Mouse (Mus musculus) heart, postnatal 14 days (tissue): Measurements from ENCODE around the gene Pagr1b. TPM values are rescaled to one million over a fixed set of nuclear protein-coding genes. Genes with fewer than 3 reads are reported as not detected.

Experiments used
- DNase-seq, 2 experiments: peaks; one replicate each; pipeline ENCODE4 v3.0.0; 2021 to 2022
- intact Hi-C: fragments of 180-260 bp; cut with DNase I; formaldehyde crosslinking; loops from one replicate; pipeline ENCODE4 v1.15.1; 2025
- long read RNA-seq, 2 experiments: library from polyadenylated mRNA; stranded (forward); transcript quantifications; one replicate each; pipeline ENCODE4 v2.0.0; 2021
- total RNA-seq, 2 experiments: library from RNA; stranded (reverse); gene quantifications; 2 replicates each; pipeline ENCODE4 v1.2.3; 2021

Gene Pagr1b
- not detected for total RNA-seq
- long read RNA-seq, experiment 1, result 0 reads
- long read RNA-seq, experiment 2, result 0 reads

- DNase-seq, result no peak
- intact Hi-C loops, result loop anchor here (10.0 kb wide), 1 partner anchor 89 kb away; no protein-coding TSS in a partner anchor
Measured at GRCm38 (mm10) chr7:127016481-127016485, at the start of gene Pagr1b. Pagr1b (minus strand) TSS chr7:127016484.

- no peak for DNase-seq
- intact Hi-C loops, result no loop called here
Measured at GRCm38 (mm10) chr7:127065538-127065937, 49.3 kb upstream of the Pagr1b start.

- no peak for DNase-seq
- intact Hi-C loops, result no loop called here
Measured at GRCm38 (mm10) chr7:127055026-127055585, 38.8 kb upstream of the Pagr1b start.

- intact Hi-C loops, result loop anchor here (5.0 kb wide), 1 partner anchor 60 kb away; no protein-coding TSS in a partner anchor
- DNase-seq, result peak; percentile 90 to 93
Measured at GRCm38 (mm10) chr7:127041851-127042672, 25.8 kb upstream of the Pagr1b start, which contains the start of gene Kif22. Kif22 (minus strand) TSS chr7:127042471.

GRCm38 (mm10) chr7:127031244-127031643, 15.0 kb upstream of the Pagr1b start:
- DNase-seq, result no peak
- intact Hi-C loops, result no loop called here

- intact Hi-C loops, result no loop called here
- no peak for DNase-seq
Measured at GRCm38 (mm10) chr7:127030172-127030571, 13.9 kb upstream of the Pagr1b start.

- intact Hi-C loops, result no loop called here
- DNase-seq, result no peak
Measured at GRCm38 (mm10) chr7:127027885-127028284, 11.6 kb upstream of the Pagr1b start.

GRCm38 (mm10) chr7:127026984-127027726, 10.9 kb upstream of the Pagr1b start, which contains the start of gene Maz:
Maz (minus strand) TSS chr7:127027037.
- intact Hi-C loops, result no loop called here

GRCm38 (mm10) chr7:127026616-127026983, 10.3 kb upstream of the Pagr1b start:
- intact Hi-C loops, result no loop called here
- DNase-seq, result peak in 1 of 2 experiments; percentile 91

More at GRCm38 (mm10) chr7:127026984-127027726, 10.9 kb upstream of the Pagr1b start, which contains the start of gene Maz:
- peak; percentile 99 for DNase-seq

- DNase-seq, result peak in 1 of 2 experiments; percentile 68
- intact Hi-C loops, result no loop called here
Measured at GRCm38 (mm10) chr7:127026161-127026600, 9.9 kb upstream of the Pagr1b start.

GRCm38 (mm10) chr7:127025556-127026160, 9.4 kb upstream of the Pagr1b start:
- DNase-seq, result peak; percentile 61 to 66
- intact Hi-C loops, result no loop called here

- peak; percentile 80 for DNase-seq
- intact Hi-C loops, result no loop called here
Measured at GRCm38 (mm10) chr7:127024755-127025555, 8.7 kb upstream of the Pagr1b start.

- intact Hi-C loops, result no loop called here
- no peak for DNase-seq
Measured at GRCm38 (mm10) chr7:127023896-127024690, 7.8 kb upstream of the Pagr1b start.

- DNase-seq, result no peak
- intact Hi-C loops, result no loop called here
Measured at GRCm38 (mm10) chr7:127023272-127023691, 7.0 kb upstream of the Pagr1b start.

- no peak for DNase-seq
- intact Hi-C loops, result no loop called here
Measured at GRCm38 (mm10) chr7:127022528-127023271, 6.4 kb upstream of the Pagr1b start.

GRCm38 (mm10) chr7:127021563-127022527, 5.6 kb upstream of the Pagr1b start:
- intact Hi-C loops, result no loop called here
- DNase-seq, result no peak

- DNase-seq, result peak; percentile 48 to 55
- intact Hi-C loops, result no loop called here
Measured at GRCm38 (mm10) chr7:127020901-127021562, 4.7 kb upstream of the Pagr1b start, which contains the start of the genes Gm42742 and Prrt2. Gm42742 (minus strand) TSS chr7:127021097. Prrt2 (minus strand) TSS chr7:127021211.
